Mouse (Mus musculus): ENCODE data around the gene Smim22. TPM values are rescaled to one million over a fixed set of nuclear protein-coding genes. Genes with fewer than 3 reads are reported as not detected.
A peak's percentile ranks its signal among the peaks of the same experiment; 100 is the strongest.

Smim22 gene
- 3.6 and 14.6 TPM in 2 replicates for total RNA-seq (2014; rRNA removed)
- 13.9 and 35.5 TPM in 2 replicates for polyA plus RNA-seq (2012; rRNA removed)

DNA sequence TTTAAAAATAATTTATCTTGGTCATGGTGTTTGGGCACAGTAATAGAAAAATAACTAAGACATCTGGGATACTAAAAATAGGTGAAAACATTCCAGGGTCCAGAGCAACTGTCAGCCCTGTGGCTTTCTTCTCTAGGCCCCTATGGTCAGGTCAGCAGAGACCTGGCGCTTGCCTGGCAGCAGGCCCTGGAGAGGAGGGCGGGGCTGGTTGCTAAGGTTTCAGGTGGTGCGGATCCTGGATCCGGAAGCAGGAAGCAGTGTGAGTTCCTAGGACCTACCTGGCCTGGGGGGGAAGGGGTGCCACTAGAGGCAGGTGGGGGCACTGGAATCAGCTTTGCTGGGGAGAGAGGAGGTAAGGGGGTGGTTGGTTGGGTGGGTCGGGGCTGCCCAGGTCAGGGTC lies at the start of gene Smim22:
Gene Smim22, plus strand, starts transcription at position 222 of the 400 bp plus-strand sequence.
- DNase-seq (ENCODE audit: extremely low read depth, low read depth, low spot score) = peak; percentile 19
- TF ChIP-seq POLR2A (IDR thresholded peaks at IDR 0.05; ENCODE audit: extremely low read depth, insufficient read depth, low read length) = no peak
- no peak for TF ChIP-seq CTCF (IDR thresholded peaks at IDR 0.05; ENCODE audit: low read depth, low read length)
- H3K4me1 ChIP-seq (ENCODE audit: control insufficient read depth, insufficient read depth, low read length) = no peaks in the 10 kb centered on the region; the same call in 1 of the 2 replicates
- peak within 1 kb of the TSS; percentile 32 for H3K4me3 ChIP-seq (ENCODE audit: insufficient read depth, low read depth, low read length)
- no peaks in the 10 kb centered on the region for H3K36me3 ChIP-seq (ENCODE audit: control insufficient read depth, insufficient read depth, low read length)
- no peaks in the 10 kb centered on the region for H3K79me2 ChIP-seq (ENCODE audit: control insufficient read depth, insufficient read depth, low read length)
- peak within 1 kb of the TSS; percentile 12; the same call in 1 of the 2 replicates for H3K9ac ChIP-seq (ENCODE audit: low read depth, low read length)
- H3K27ac ChIP-seq (replicated peaks; ENCODE audit: insufficient read depth, low read depth, low read length) = no peak within 1 kb of the TSS
- H3K27me3 ChIP-seq (ENCODE audit: control insufficient read depth, insufficient read depth, low read length) = no peaks in the 10 kb centered on the region
- WGBS = 43% methylated on average over 5 of the region's 5 CpGs

GRCm38 (mm10) chr16:4957446-4957845 lies 49.6 kb upstream of the Smim22 start:
- WGBS = 64% methylated on average over 3 of the region's 3 CpGs
- Histone ChIP-seq H3K27me3 (ENCODE audit: control insufficient read depth, insufficient read depth, low read length) (no peaks in the 10 kb centered on the region), H3K36me3 (ENCODE audit: control insufficient read depth, insufficient read depth, low read length) (peaks cover 31% of the 10 kb centered on the region), H3K79me2 (ENCODE audit: control insufficient read depth, insufficient read depth, low read length) (peaks cover 10% of the 10 kb centered on the region), H3K4me1 (ENCODE audit: control insufficient read depth, insufficient read depth, low read length) (no peaks in the 10 kb centered on the region), H3K27ac (replicated peaks; ENCODE audit: insufficient read depth, low read depth, low read length) (no peak overlapping the region), H3K4me3 (ENCODE audit: insufficient read depth, low read depth, low read length) (no peak overlapping the region), H3K9ac (ENCODE audit: low read depth, low read length) (no peak overlapping the region)
- DNase-seq (ENCODE audit: extremely low read depth, low read depth, low spot score) = no peak
- TF ChIP-seq CTCF (IDR thresholded peaks at IDR 0.05; ENCODE audit: low read depth, low read length) = no peak
- TF ChIP-seq POLR2A (IDR thresholded peaks at IDR 0.05; ENCODE audit: extremely low read depth, insufficient read depth, low read length) = no peak

DNA sequence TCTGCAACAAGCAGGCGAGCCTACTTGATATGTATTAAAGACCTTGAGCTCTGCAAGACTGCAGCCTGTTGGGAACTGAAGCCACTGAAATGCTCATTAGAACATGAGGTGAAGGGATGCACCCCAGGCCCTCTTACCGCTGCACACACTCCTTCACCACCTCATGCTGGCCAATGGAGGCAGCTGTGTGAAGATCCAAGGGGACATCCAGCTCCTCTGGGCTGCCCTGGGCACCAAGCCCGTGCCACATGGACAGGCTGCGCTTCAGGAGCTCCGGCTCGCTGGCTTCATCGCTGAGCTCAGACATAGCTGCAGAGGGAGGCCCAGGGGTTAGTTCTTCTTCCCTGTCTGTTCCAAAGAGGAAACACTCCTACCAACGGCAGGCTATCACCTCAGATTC lies 46.8 kb upstream of the Smim22 start:
- no peak for DNase-seq (ENCODE audit: extremely low read depth, low read depth, low spot score)
- H3K79me2 ChIP-seq (ENCODE audit: control insufficient read depth, insufficient read depth, low read length) = peaks cover 17% of the 10 kb centered on the region
- peaks cover 9% of the 10 kb centered on the region; the same call in 1 of the 2 replicates for H3K4me1 ChIP-seq (ENCODE audit: control insufficient read depth, insufficient read depth, low read length)
- H3K36me3 ChIP-seq (ENCODE audit: control insufficient read depth, insufficient read depth, low read length) = peaks cover 14% of the 10 kb centered on the region
- TF ChIP-seq CTCF (IDR thresholded peaks at IDR 0.05; ENCODE audit: low read depth, low read length) = no peak
- no peak for TF ChIP-seq POLR2A (IDR thresholded peaks at IDR 0.05; ENCODE audit: extremely low read depth, insufficient read depth, low read length)
- no peaks in the 10 kb centered on the region for H3K27me3 ChIP-seq (ENCODE audit: control insufficient read depth, insufficient read depth, low read length)
- H3K27ac ChIP-seq (replicated peaks; ENCODE audit: insufficient read depth, low read depth, low read length) = no peak overlapping the region
- no peak overlapping the region for H3K4me3 ChIP-seq (ENCODE audit: insufficient read depth, low read depth, low read length)
- no peak overlapping the region for H3K9ac ChIP-seq (ENCODE audit: low read depth, low read length)
- 84% methylated on average over 8 of the region's 8 CpGs for WGBS

DNA sequence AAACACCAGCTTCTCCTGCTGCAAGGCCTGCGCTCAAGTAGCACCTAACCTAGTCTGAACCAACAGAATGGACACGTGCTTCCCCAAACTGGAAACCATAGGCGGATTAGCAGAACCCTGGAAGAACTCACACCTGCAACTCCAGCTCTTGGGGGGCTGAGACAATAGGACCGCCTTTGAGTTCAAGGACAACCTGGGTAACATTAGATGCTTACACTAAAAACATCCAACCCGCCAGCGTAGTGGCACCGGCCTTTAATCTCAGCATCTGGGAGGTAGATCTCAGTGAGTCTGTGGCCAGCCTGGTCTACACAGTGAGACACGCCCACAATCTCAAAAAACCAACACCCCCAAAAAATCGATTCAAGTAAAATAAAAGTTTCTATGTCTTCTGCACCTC lies 43.7 kb upstream of the Smim22 start:
- DNase-seq (ENCODE audit: extremely low read depth, low read depth, low spot score) = no peak
- Histone ChIP-seq H3K36me3 (ENCODE audit: control insufficient read depth, insufficient read depth, low read length) (no peaks in the 10 kb centered on the region), H3K4me1 (ENCODE audit: control insufficient read depth, insufficient read depth, low read length) (peaks cover 9% of the 10 kb centered on the region; the same call in 1 of the 2 replicates), H3K79me2 (ENCODE audit: control insufficient read depth, insufficient read depth, low read length) (peaks cover 17% of the 10 kb centered on the region), H3K9ac (ENCODE audit: low read depth, low read length) (peak overlapping the region; percentile 42; the same call in 1 of the 2 replicates), H3K27me3 (ENCODE audit: control insufficient read depth, insufficient read depth, low read length) (no peaks in the 10 kb centered on the region), H3K27ac (replicated peaks; ENCODE audit: insufficient read depth, low read depth, low read length) (no peak overlapping the region), H3K4me3 (ENCODE audit: insufficient read depth, low read depth, low read length) (peak overlapping the region; percentile 80)
- no peak for TF ChIP-seq POLR2A (IDR thresholded peaks at IDR 0.05; ENCODE audit: extremely low read depth, insufficient read depth, low read length)
- no peak for TF ChIP-seq CTCF (IDR thresholded peaks at IDR 0.05; ENCODE audit: low read depth, low read length)
- WGBS = 29% methylated on average over 9 of the region's 9 CpGs

- peak within 1 kb of the TSS; percentile 80 for H3K4me3 ChIP-seq (ENCODE audit: insufficient read depth, low read depth, low read length)
- H3K27ac ChIP-seq (replicated peaks; ENCODE audit: insufficient read depth, low read depth, low read length) = peak within 1 kb of the TSS; percentile 37
- DNase-seq (ENCODE audit: extremely low read depth, low read depth, low spot score) = peak; percentile 93
- under 1% methylated on average over 72 of the region's 76 CpGs for WGBS
- H3K27me3 ChIP-seq (ENCODE audit: control insufficient read depth, insufficient read depth, low read length) = no peaks in the 10 kb centered on the region
- H3K9ac ChIP-seq (ENCODE audit: low read depth, low read length) = peak within 1 kb of the TSS; percentile 85
- TF ChIP-seq POLR2A (IDR thresholded peaks at IDR 0.05; ENCODE audit: extremely low read depth, insufficient read depth, low read length) (peak; percentile 66; the same call in 1 of the 2 replicates), CTCF (IDR thresholded peaks at IDR 0.05; ENCODE audit: low read depth, low read length) (no peak)
- H3K79me2 ChIP-seq (ENCODE audit: control insufficient read depth, insufficient read depth, low read length) = peaks cover 17% of the 10 kb centered on the region
- H3K4me1 ChIP-seq (ENCODE audit: control insufficient read depth, insufficient read depth, low read length) = peaks cover 9% of the 10 kb centered on the region; the same call in 1 of the 2 replicates
- no peaks in the 10 kb centered on the region for H3K36me3 ChIP-seq (ENCODE audit: control insufficient read depth, insufficient read depth, low read length)
These were observed 43.0 kb upstream of the Smim22 start, which contains the start of gene Anks3 for GRCm38 (mm10) chr16:4963797-4964709. Gene Anks3, minus strand, starts transcription at chr16:4964205.
